Mouse (Mus musculus): ENCODE measurements around the gene Slc8b1. TPM values are rescaled to one million over a fixed set of nuclear protein-coding genes. Genes with fewer than 3 reads are reported as not detected.

The Slc8b1 gene
- polyA plus RNA-seq (2012): 19.7 and 32.6 TPM in 2 replicates

DNA sequence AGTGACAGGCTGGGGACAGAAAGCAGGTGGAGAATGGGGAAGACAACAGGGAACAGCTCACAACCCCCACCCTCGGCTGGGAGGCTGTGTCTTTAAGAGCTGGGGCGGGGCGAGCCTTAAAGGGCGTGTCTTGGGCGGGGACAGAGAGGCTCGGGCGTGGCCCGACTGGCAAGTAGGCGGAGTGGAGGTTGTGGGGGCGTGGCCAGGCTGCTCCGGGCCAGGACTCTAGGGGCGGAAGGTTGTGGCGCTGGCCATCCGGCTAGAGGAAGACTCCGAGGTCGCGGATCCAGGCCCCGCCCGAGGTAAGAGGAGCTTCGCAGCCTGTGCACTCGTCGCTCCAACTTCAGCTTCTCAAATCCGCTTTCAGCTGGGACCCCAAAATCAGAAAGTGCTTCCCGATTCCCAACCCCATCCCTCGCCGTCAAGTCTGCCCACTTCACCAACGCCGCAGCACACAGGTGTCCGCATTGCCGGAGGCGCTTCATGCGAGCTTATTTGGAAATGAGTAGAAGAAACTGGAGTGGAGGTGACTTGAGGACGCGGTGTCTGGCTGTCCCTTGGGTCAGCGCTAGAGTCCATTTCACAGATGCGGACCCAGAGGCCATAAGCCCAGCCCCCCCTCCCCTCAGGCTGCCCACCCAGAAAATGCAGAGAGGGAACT lies at the start of gene Slc8b1:
Gene Slc8b1 (plus strand): TSS at position 187 of the 661 bp plus-strand sequence.

GRCm38 (mm10) chr5:120472770-120473169 lies 38.2 kb upstream of the Slc8b1 start, which contains the start of gene Sdsl:
TSS of gene Sdsl (minus strand) at chr5:120472810.

GRCm38 (mm10) chr5:120476296-120476695 lies 34.7 kb upstream of the Slc8b1 start, which contains the start of gene Sds:
TSS of gene Sds (plus strand) at chr5:120476526.

DNA sequence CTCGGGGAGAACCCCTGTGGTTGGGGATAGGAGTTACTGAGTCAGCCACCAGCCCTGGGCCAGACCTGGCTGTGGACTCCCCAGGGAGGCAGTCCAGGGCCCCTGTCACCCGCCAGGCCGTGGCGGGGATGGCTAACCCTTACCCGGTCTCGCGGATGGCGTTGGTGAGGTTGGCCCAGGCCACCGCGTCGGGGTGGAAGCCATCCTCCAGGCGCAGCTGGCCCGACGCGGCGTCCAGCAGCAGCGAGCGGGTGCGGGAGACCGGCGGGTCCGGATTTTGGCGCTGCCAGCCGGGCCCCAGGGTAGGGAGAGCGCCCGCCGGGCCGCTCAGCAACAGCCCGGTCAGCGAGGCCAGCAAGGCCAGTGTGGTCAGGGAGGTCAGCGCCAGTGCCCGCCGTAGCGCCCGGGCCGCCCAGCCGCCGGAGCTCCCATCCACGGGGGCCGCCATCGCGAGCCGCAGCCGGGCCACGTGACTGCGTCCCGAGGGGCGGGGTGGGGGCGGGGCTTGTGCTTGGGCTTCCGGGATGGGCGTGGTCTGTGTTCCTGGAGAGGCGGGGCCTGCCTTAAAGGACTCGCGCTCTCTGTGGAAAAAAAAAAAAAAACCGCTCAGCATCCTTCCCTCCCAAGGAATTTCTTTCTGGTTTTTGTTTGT lies 7.7 kb upstream of the Slc8b1 start, which contains the start of gene Plbd2:
Gene Plbd2 (minus strand): TSS at position 482 of the 652 bp plus-strand sequence.

Other genes starting within 250 kb of the Slc8b1 start
- gene Lhx5, start 79.5 kb upstream of the Slc8b1 start, polyA plus RNA-seq (2012): 0.03 TPM in 1 of 2 replicates, not detected in the other
- gene Sdsl, start 38.4 kb upstream of the Slc8b1 start, polyA plus RNA-seq (2012): 42.5 and 78.6 TPM in 2 replicates
- gene Sds, start 34.6 kb upstream of the Slc8b1 start, polyA plus RNA-seq (2012): not detected in 2 replicates
- 32.3 and 36.9 TPM in 2 replicates for gene Plbd2, start 7.5 kb upstream of the Slc8b1 start, polyA plus RNA-seq (2012)
- gene Tpcn1, start 77.5 kb downstream of the Slc8b1 start, polyA plus RNA-seq (2012): 83.4 and 92.3 TPM in 2 replicates
- gene Iqcd, start 77.8 kb downstream of the Slc8b1 start, polyA plus RNA-seq (2012): 2.7 and 4.1 TPM in 2 replicates
- gene Rita1, start 101.4 kb downstream of the Slc8b1 start, polyA plus RNA-seq (2012): 23.5 and 24.3 TPM in 2 replicates
- 111 and 152 TPM in 2 replicates for gene Ddx54, start 101.6 kb downstream of the Slc8b1 start, polyA plus RNA-seq (2012)
- not detected in 2 replicates for gene Cfap73, start 123.1 kb downstream of the Slc8b1 start, polyA plus RNA-seq (2012)
- gene Rasal1, start 137.6 kb downstream of the Slc8b1 start, polyA plus RNA-seq (2012): 0.73 and 1.3 TPM in 2 replicates
- gene Dtx1, start 200.8 kb downstream of the Slc8b1 start, polyA plus RNA-seq (2012): 0.38 and 1.0 TPM in 2 replicates
- 0.39 and 0.81 TPM in 2 replicates for gene Oas2, start 238.7 kb downstream of the Slc8b1 start, polyA plus RNA-seq (2012)

All from megakaryocyte-erythroid progenitor cell, adult 5 weeks (primary cell).